Mouse (Mus musculus) heart, embryonic 11.5 days (tissue): ENCODE data around the gene Gm20388. TPM values are rescaled to one million over a fixed set of nuclear protein-coding genes. Genes with fewer than 3 reads are reported as not detected.
"Not testable (repeated sequence)": the region's sequence is repeated elsewhere in the genome, so short reads cannot be mapped to it uniquely, and the experiment has no call there.

Experiments used
- ATAC-seq: fragments of 200-750 bp; cut with Nextera tagmentation; replicated peaks from 2 replicates; pipeline ENCODE4 v1.8.0; 2017; ENCODE audit warnings: moderate library complexity; ENCODE audit not compliant: insufficient number of reproducible peaks, low FRiP score, low TSS enrichment
- H3K27ac ChIP-seq: fragments of 300-500 bp; sonication (generic); 2 replicates; pipeline ENCODE4 v1.5.1; 2014; ENCODE audit warnings: mild to moderate bottlenecking, low read depth, low read length
- H3K27me3 ChIP-seq: fragments of 300-500 bp; sonication (generic); 2 replicates; pipeline ENCODE4 v1.6.1; 2014; ENCODE audit warnings: mild to moderate bottlenecking, low read length, mixed read lengths; ENCODE audit not compliant: control insufficient read depth, insufficient read depth
- H3K36me3 ChIP-seq: fragments of 300-500 bp; sonication (generic); 2 replicates; pipeline ENCODE4 v1.6.1; 2014; ENCODE audit warnings: mild to moderate bottlenecking, low read length, moderate library complexity, mixed read lengths; ENCODE audit not compliant: control insufficient read depth, insufficient read depth
- H3K4me1 ChIP-seq: fragments of 300-500 bp; sonication (generic); 2 replicates; pipeline ENCODE4 v1.6.1; 2014; ENCODE audit warnings: low read length; ENCODE audit not compliant: control insufficient read depth, insufficient read depth
- H3K4me2 ChIP-seq: fragments of 300-500 bp; sonication (generic); 2 replicates; pipeline ENCODE4 v1.6.1; 2014; ENCODE audit warnings: mild to moderate bottlenecking, moderate library complexity
- H3K4me3 ChIP-seq: fragments of 300-500 bp; sonication (generic); 2 replicates; pipeline ENCODE4 v1.5.1; 2014; ENCODE audit warnings: low read depth, low read length
- H3K9ac ChIP-seq: fragments of 300-500 bp; sonication (generic); 2 replicates; pipeline ENCODE4 v1.6.1; 2014; ENCODE audit warnings: mild to moderate bottlenecking, low read depth, low read length, moderate library complexity
- H3K9me3 ChIP-seq: fragments of 300-500 bp; sonication (generic); replicated peaks from 2 replicates; pipeline ENCODE4 v1.6.1; 2016; ENCODE audit warnings: low read length; ENCODE audit not compliant: control insufficient read depth
- WGBS: fragments of 180-500 bp; shearing (Covaris S2); extraction: QIAGEN DNeasy Blood & Tissue Kit; methylation state at CpG from one replicate; pipeline ENCODE4 v1.1.7; 2014; ENCODE audit not compliant: insufficient replicate concordance; 5-methylcytosine and 5-hydroxymethylcytosine counted together
- polyA plus RNA-seq: library from polyadenylated mRNA; unstranded; fragments of >200 nt; fragmentation: Nextera tagmentation; extraction: Ambion mirVana; gene quantifications from 2 replicates; pipeline ENCODE4 v1.2.1, GENCODE M21; 2014

Gene Gm20388
- polyA plus RNA-seq, 1 experiment from 2014 or later = 6.4 TPM

GRCm38 (mm10) chr8:121593293-121593692 is 1682.7 kb downstream of the Gm20388 start:
- H3K4me1 ChIP-seq = peaks cover 13% of the 10 kb centered on the region
- no peak overlapping the region for H3K9ac ChIP-seq
- no peak overlapping the region for H3K4me2 ChIP-seq
- H3K9me3 ChIP-seq = no peaks in the 10 kb centered on the region
- no peak overlapping the region for H3K4me3 ChIP-seq
- ATAC-seq = no peak
- no peak overlapping the region for H3K27ac ChIP-seq
- peaks cover 15% of the 10 kb centered on the region for H3K36me3 ChIP-seq
- whole genome bisulfite sequencing = 89% methylated on average over 5 of the region's 5 CpGs
- no peaks in the 10 kb centered on the region for H3K27me3 ChIP-seq

- H3K27ac ChIP-seq = no peak overlapping the region
Measured at GRCm38 (mm10) chr8:121593983-121594382, 1683.3 kb downstream of the Gm20388 start.

GRCm38 (mm10) chr8:121597492-121597891 is 1686.9 kb downstream of the Gm20388 start:
- not testable (repeated sequence) for H3K4me1 ChIP-seq, H3K27ac ChIP-seq, H3K4me2 ChIP-seq, H3K9ac ChIP-seq, ATAC-seq, H3K27me3 ChIP-seq, H3K4me3 ChIP-seq, H3K9me3 ChIP-seq
- peaks cover 22% of the 10 kb centered on the region for H3K36me3 ChIP-seq
- WGBS = 77% methylated on average over 2 of the region's 2 CpGs

More at GRCm38 (mm10) chr8:121593983-121594382, 1683.3 kb downstream of the Gm20388 start:
- Histone ChIP-seq H3K4me2 (no peak overlapping the region), H3K9me3 (no peaks in the 10 kb centered on the region), H3K4me3 (no peak overlapping the region), H3K9ac (no peak overlapping the region), H3K27me3 (no peaks in the 10 kb centered on the region), H3K36me3 (peaks cover 15% of the 10 kb centered on the region), H3K4me1 (peaks cover 13% of the 10 kb centered on the region)
- ATAC-seq = no peak
- WGBS = 77% methylated on average over 9 of the region's 9 CpGs

GRCm38 (mm10) chr8:121598190-121598589 is 1687.5 kb downstream of the Gm20388 start:
- no peak overlapping the region for H3K4me2 ChIP-seq
- WGBS = 87% methylated on average over 7 of the region's 7 CpGs
- H3K9ac ChIP-seq = no peak overlapping the region
- no peak overlapping the region for H3K4me3 ChIP-seq
- ATAC-seq = no peak
- H3K36me3 ChIP-seq = peaks cover 22% of the 10 kb centered on the region
- H3K4me1 ChIP-seq = peaks cover 2% of the 10 kb centered on the region; the same call in 1 of the 2 replicates
- H3K9me3 ChIP-seq = no peaks in the 10 kb centered on the region
- H3K27me3 ChIP-seq = no peaks in the 10 kb centered on the region
- H3K27ac ChIP-seq = no peak overlapping the region

GRCm38 (mm10) chr8:121598892-121599291 is 1688.3 kb downstream of the Gm20388 start:
- ATAC-seq = peak; percentile 67; the same call in 1 of the 2 replicates
- no peak overlapping the region for H3K4me3 ChIP-seq
- WGBS = 30% methylated on average over 7 of the region's 7 CpGs
- no peak overlapping the region for H3K27ac ChIP-seq
- peaks cover 24% of the 10 kb centered on the region for H3K36me3 ChIP-seq
- H3K9ac ChIP-seq = no peak overlapping the region
- no peaks in the 10 kb centered on the region for H3K27me3 ChIP-seq
- no peaks in the 10 kb centered on the region for H3K9me3 ChIP-seq
- H3K4me1 ChIP-seq = peaks cover 2% of the 10 kb centered on the region; the same call in 1 of the 2 replicates
- no peak overlapping the region for H3K4me2 ChIP-seq

- no peak for ATAC-seq
Measured at GRCm38 (mm10) chr8:121599842-121600241, 1689.2 kb downstream of the Gm20388 start.

GRCm38 (mm10) chr8:121602411-121602810 is 1691.8 kb downstream of the Gm20388 start:
- Histone ChIP-seq H3K36me3 (peaks cover 31% of the 10 kb centered on the region), H3K4me3 (no peak overlapping the region), H3K9me3 (no peaks in the 10 kb centered on the region), H3K9ac (no peak overlapping the region), H3K4me1 (peaks cover 2% of the 10 kb centered on the region; the same call in 1 of the 2 replicates), H3K27me3 (no peaks in the 10 kb centered on the region), H3K4me2 (no peak overlapping the region), H3K27ac (no peak overlapping the region)
- no peak for ATAC-seq
- 90% methylated on average over 12 of the region's 12 CpGs for WGBS

More at GRCm38 (mm10) chr8:121599842-121600241, 1689.2 kb downstream of the Gm20388 start:
- WGBS = 83% methylated on average over 14 of the region's 14 CpGs
- Histone ChIP-seq H3K4me3 (no peak overlapping the region), H3K36me3 (peaks cover 32% of the 10 kb centered on the region), H3K9ac (no peak overlapping the region), H3K4me2 (no peak overlapping the region), H3K27ac (no peak overlapping the region), H3K27me3 (no peaks in the 10 kb centered on the region), H3K9me3 (no peaks in the 10 kb centered on the region), H3K4me1 (peaks cover 2% of the 10 kb centered on the region; the same call in 1 of the 2 replicates)

- no peaks in the 10 kb centered on the region for H3K9me3 ChIP-seq
- H3K9ac ChIP-seq = no peak overlapping the region
- H3K4me1 ChIP-seq = peaks cover 2% of the 10 kb centered on the region; the same call in 1 of the 2 replicates
- ATAC-seq = no peak
- H3K4me2 ChIP-seq = no peak overlapping the region
- H3K4me3 ChIP-seq = no peak overlapping the region
- 21% methylated on average over 3 of the region's 3 CpGs for WGBS
- H3K27ac ChIP-seq = no peak overlapping the region
- peaks cover 31% of the 10 kb centered on the region for H3K36me3 ChIP-seq
- H3K27me3 ChIP-seq = no peaks in the 10 kb centered on the region
Measured at GRCm38 (mm10) chr8:121602860-121603259, 1692.2 kb downstream of the Gm20388 start.

GRCm38 (mm10) chr8:121603801-121604200 is 1693.2 kb downstream of the Gm20388 start:
- WGBS = 95% methylated on average over 12 of the region's 12 CpGs
- H3K36me3 ChIP-seq = peaks cover 36% of the 10 kb centered on the region
- H3K9me3 ChIP-seq = no peaks in the 10 kb centered on the region
- no peak overlapping the region for H3K4me2 ChIP-seq
- peaks cover 2% of the 10 kb centered on the region; the same call in 1 of the 2 replicates for H3K4me1 ChIP-seq
- H3K9ac ChIP-seq = no peak overlapping the region
- H3K4me3 ChIP-seq = no peak overlapping the region
- no peaks in the 10 kb centered on the region for H3K27me3 ChIP-seq
- no peak for ATAC-seq
- no peak overlapping the region for H3K27ac ChIP-seq
